Mouse (Mus musculus) midbrain, embryonic 12.5 days (tissue): ENCODE data around the gene Podxl. TPM values are rescaled to one million over a fixed set of nuclear protein-coding genes. Genes with fewer than 3 reads are reported as not detected.

Source experiments
- ATAC-seq: fragments of 200-750 bp; cut with Nextera tagmentation; 2 replicates; pipeline ENCODE4 v1.8.0; 2017; ENCODE audit warnings: low read depth, moderate TSS enrichment, moderate library complexity; ENCODE audit not compliant: low FRiP score
- H3K27ac ChIP-seq: fragments of 300-500 bp; sonication (generic); replicated peaks from 2 replicates; pipeline ENCODE4 v1.5.1; 2016; ENCODE audit warnings: mild to moderate bottlenecking
- H3K27me3 ChIP-seq: fragments of 300-500 bp; sonication (generic); 2 replicates; pipeline ENCODE4 v1.6.1; 2016; ENCODE audit warnings: mild to moderate bottlenecking
- H3K36me3 ChIP-seq: fragments of 300-500 bp; sonication (generic); 2 replicates; pipeline ENCODE4 v1.6.1; 2016
- H3K4me1 ChIP-seq: fragments of 300-500 bp; sonication (generic); 2 replicates; pipeline ENCODE4 v1.6.1; 2016
- H3K4me2 ChIP-seq: fragments of 300-500 bp; sonication (generic); replicated peaks from 2 replicates; pipeline ENCODE4 v1.6.1; 2016; ENCODE audit warnings: mild to moderate bottlenecking, moderate library complexity
- H3K4me3 ChIP-seq: fragments of 300-500 bp; sonication (generic); 2 replicates; pipeline ENCODE4 v1.5.1; 2016; ENCODE audit warnings: mild to moderate bottlenecking
- H3K9ac ChIP-seq: fragments of 300-500 bp; sonication (generic); replicated peaks from 2 replicates; pipeline ENCODE4 v1.6.1; 2016; ENCODE audit warnings: mild to moderate bottlenecking, moderate library complexity
- H3K9me3 ChIP-seq: fragments of 300-500 bp; sonication (generic); 2 replicates; pipeline ENCODE4 v1.6.1; 2016; ENCODE audit warnings: mild to moderate bottlenecking
- WGBS: fragments of 180-500 bp; shearing (Covaris S2); methylation state at CpG from one replicate; pipeline ENCODE4 v1.1.7; 2016; 5-methylcytosine and 5-hydroxymethylcytosine counted together
- polyA plus RNA-seq: library from polyadenylated mRNA; unstranded; fragments of >200 nt; fragmentation: Nextera tagmentation; extraction: Ambion mirVana; gene quantifications from 2 replicates; pipeline ENCODE4 v1.2.1, GENCODE M21; 2016

The Podxl gene
- polyA plus RNA-seq, 1 experiment from 2014 or later, result 14.4 TPM

DNA sequence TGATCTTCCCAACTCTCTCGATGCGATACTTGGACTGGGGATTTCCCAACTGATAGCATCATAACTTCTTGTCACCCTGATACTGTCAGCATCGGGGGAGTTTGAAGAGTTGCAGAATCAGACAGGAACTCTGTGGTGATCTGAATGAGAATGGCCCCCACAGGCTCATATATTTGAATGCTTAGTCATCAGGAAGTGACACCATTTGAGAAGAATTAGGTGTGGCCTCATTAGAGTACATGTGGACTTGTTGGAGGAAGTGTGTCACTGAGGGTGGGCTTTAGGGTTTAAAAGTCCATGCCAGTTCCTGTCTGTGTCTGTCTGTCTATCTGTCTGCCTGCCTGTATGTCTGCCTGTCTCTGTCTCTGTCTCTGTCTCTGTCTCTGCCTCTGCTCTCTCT is 31.9 kb downstream of the Podxl start:
- WGBS, result 93% methylated on average over 3 of the region's 3 CpGs

DNA sequence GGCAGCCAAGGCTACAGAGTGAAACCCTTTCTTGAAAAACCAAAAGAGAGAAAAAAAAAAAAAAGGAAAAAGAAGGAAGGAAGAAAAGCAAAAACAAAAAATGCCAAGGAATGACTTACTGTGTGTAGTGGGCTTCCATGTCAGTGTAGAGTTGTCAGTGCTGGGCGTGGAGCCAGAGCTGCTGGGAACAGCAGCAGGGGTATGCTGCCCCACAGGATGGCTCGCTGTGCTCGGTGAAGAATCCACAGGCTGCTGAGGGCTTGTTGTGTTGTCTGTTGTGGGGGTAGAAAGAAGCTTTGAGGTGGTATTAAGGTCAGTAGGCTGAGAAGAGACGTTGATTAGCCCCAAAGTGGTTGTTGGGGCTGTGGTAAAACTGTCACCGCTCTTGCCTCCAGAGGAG is 35.4 kb downstream of the Podxl start:
- Histone ChIP-seq H3K27me3 (no peaks in the 10 kb centered on the region), H3K9me3 (no peaks in the 10 kb centered on the region), H3K4me2 (no peak overlapping the region), H3K9ac (no peak overlapping the region), H3K4me3 (no peak overlapping the region), H3K27ac (no peak overlapping the region), H3K36me3 (peaks cover 31% of the 10 kb centered on the region), H3K4me1 (0 out of 2 replicates have a peak, but pooled peaks cover 3% of the 10 kb centered on the region)
- ATAC-seq, result no peak
- 87% methylated on average over 5 of the region's 5 CpGs for WGBS

More for the DNA sequence above, 31.9 kb downstream of the Podxl start:
- Histone ChIP-seq H3K9ac (no peak overlapping the region), H3K4me2 (no peak overlapping the region), H3K9me3 (no peaks in the 10 kb centered on the region), H3K4me1 (0 out of 2 replicates have a peak, but pooled peaks cover 3% of the 10 kb centered on the region), H3K27ac (no peak overlapping the region), H3K36me3 (peaks cover 3% of the 10 kb centered on the region; the same call in 1 of the 2 replicates), H3K27me3 (no peaks in the 10 kb centered on the region), H3K4me3 (no peak overlapping the region)
- ATAC-seq, result no peak

DNA sequence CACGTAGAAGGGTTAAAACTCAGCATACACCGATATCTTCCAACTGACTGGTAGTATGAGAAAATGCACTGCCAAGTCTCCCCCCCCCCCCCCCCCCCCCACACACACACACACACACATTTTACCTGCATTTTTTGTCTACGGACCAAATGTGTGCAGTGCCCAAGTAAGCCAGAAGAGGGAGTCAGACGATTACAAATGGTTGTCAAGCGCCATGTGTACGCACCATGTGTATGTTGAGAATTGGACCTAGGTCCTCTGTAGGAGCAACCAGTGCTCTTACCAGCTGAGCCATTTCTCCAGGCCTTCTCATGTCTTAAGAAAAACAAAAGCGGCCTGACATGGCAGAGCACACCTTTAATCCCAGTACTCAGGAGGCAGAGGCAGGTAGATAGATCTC is 35.9 kb downstream of the Podxl start:
- 73% methylated on average over 7 of the region's 7 CpGs for WGBS

GRCm38 (mm10) chr6:31526929-31527328 is 36.9 kb downstream of the Podxl start:
- H3K9ac ChIP-seq, result no peak overlapping the region
- no peak for ATAC-seq
- H3K9me3 ChIP-seq, result no peaks in the 10 kb centered on the region
- no peaks in the 10 kb centered on the region for H3K4me1 ChIP-seq
- 90% methylated on average over 5 of the region's 5 CpGs for WGBS
- H3K27me3 ChIP-seq, result no peaks in the 10 kb centered on the region
- H3K4me2 ChIP-seq, result no peak overlapping the region
- H3K27ac ChIP-seq, result no peak overlapping the region
- H3K36me3 ChIP-seq, result peaks cover 46% of the 10 kb centered on the region
- H3K4me3 ChIP-seq, result no peak overlapping the region

More for the DNA sequence above, 35.9 kb downstream of the Podxl start:
- Histone ChIP-seq H3K4me2 (no peak overlapping the region), H3K27me3 (no peaks in the 10 kb centered on the region), H3K36me3 (peaks cover 36% of the 10 kb centered on the region), H3K9me3 (no peaks in the 10 kb centered on the region), H3K9ac (no peak overlapping the region), H3K4me3 (no peak overlapping the region), H3K4me1 (0 out of 2 replicates have a peak, but pooled peaks cover 3% of the 10 kb centered on the region), H3K27ac (no peak overlapping the region)
- ATAC-seq, result no peak

DNA sequence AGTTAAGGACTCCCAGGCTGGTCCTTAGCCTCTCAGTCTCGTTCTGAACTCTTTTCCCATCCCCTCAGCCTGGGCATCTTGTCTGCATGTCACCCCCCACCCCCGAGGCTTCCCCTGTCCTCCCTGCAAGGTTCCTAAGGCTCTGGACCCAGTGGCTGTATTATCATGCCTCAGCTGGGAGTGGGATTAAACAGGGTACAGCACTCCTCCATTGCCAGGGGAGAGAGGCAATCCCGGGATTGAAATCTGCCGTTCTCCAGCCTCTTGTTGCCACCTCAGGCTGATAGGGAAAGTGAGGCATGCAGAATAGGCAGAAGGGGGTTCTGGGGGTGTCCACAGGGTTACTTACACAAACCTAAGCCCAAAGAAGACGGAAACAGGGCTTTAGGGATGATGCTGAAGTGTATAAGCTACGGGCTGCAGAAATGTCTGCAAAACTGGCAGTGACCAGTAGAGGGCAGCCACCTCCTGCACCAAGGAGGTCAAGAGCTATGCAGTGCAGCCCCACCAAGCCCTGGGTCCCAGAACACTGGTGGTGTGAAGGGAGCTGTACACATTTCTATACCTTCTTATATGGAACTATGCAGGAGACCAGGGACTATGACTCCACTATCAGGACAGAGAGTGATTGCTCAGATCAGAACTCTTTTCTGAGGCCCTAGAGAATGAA is 38.4 kb downstream of the Podxl start:
- Histone ChIP-seq H3K27me3 (no peaks in the 10 kb centered on the region), H3K36me3 (peaks cover 52% of the 10 kb centered on the region), H3K4me3 (no peak overlapping the region), H3K4me1 (0 out of 2 replicates have a peak, but pooled peaks cover 5% of the 10 kb centered on the region), H3K27ac (no peak overlapping the region), H3K9ac (no peak overlapping the region), H3K9me3 (no peaks in the 10 kb centered on the region), H3K4me2 (no peak overlapping the region)
- WGBS, result 67% methylated on average over 6 of the region's 6 CpGs
- 0 out of 2 replicates have a peak, but pooled peaks have one; percentile 47 for ATAC-seq

DNA sequence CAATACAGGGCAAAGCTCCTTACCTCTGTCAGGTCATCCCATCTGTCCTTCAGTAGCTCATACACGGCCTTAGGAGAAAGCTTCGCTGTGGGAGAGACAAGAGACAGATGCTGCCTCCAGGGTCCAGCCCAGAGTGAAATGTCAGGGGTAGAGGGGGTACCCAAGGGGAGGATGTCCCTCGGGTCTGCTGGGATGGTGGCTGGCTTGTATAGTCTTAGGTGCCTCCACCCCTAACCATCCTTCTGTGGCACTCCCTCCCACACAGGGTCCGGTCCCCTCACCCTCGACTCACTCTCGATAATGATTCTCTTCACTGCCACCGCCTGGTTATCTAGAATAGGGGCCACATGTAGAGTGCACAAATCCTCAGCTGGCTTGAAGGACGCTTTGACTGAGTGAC is 39.1 kb downstream of the Podxl start:
- Histone ChIP-seq H3K4me2 (no peak overlapping the region), H3K4me3 (no peak overlapping the region), H3K9me3 (no peaks in the 10 kb centered on the region), H3K27ac (no peak overlapping the region), H3K27me3 (no peaks in the 10 kb centered on the region), H3K9ac (no peak overlapping the region), H3K36me3 (peaks cover 52% of the 10 kb centered on the region), H3K4me1 (0 out of 2 replicates have a peak, but pooled peaks cover 5% of the 10 kb centered on the region)
- WGBS, result 88% methylated on average over 8 of the region's 8 CpGs
- no peak for ATAC-seq

- peaks cover 52% of the 10 kb centered on the region for H3K36me3 ChIP-seq
- no peak overlapping the region for H3K4me3 ChIP-seq
- H3K27ac ChIP-seq, result no peak overlapping the region
- H3K9ac ChIP-seq, result no peak overlapping the region
- H3K4me2 ChIP-seq, result no peak overlapping the region
- H3K4me1 ChIP-seq, result 0 out of 2 replicates have a peak, but pooled peaks cover 5% of the 10 kb centered on the region
- 93% methylated on average over 13 of the region's 13 CpGs for WGBS
- no peaks in the 10 kb centered on the region for H3K27me3 ChIP-seq
- no peak for ATAC-seq
- no peaks in the 10 kb centered on the region for H3K9me3 ChIP-seq
Measured at GRCm38 (mm10) chr6:31524121-31524520, 39.7 kb downstream of the Podxl start.

GRCm38 (mm10) chr6:31523657-31524056 is 40.1 kb downstream of the Podxl start:
- WGBS, result 91% methylated on average over 4 of the region's 4 CpGs
- no peak overlapping the region for H3K9ac ChIP-seq
- no peaks in the 10 kb centered on the region for H3K9me3 ChIP-seq
- H3K27ac ChIP-seq, result no peak overlapping the region
- ATAC-seq, result no peak
- H3K27me3 ChIP-seq, result no peaks in the 10 kb centered on the region
- peaks cover 52% of the 10 kb centered on the region for H3K36me3 ChIP-seq
- H3K4me3 ChIP-seq, result no peak overlapping the region
- H3K4me1 ChIP-seq, result 0 out of 2 replicates have a peak, but pooled peaks cover 5% of the 10 kb centered on the region
- H3K4me2 ChIP-seq, result no peak overlapping the region

DNA sequence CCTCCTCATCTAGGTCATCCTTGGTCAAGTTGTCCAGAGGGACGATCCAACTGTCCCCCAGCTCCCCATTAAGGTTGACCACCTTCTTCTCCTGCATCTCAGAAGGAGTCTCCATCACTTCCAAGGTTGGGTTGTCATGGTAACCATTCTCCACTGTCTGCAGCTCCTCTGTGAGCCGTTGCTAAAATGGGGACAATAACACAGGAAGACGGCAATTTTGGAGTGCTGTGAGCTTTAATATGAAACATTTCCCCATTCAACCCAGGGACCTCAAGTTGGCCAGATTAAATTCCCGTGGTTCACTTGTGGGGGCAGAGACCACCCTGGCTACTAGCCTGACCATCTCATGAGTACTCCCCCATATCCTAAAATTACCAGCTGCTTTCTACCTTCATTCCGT is 40.7 kb downstream of the Podxl start:
- Histone ChIP-seq H3K9ac (no peak overlapping the region), H3K4me1 (0 out of 2 replicates have a peak, but pooled peaks cover 5% of the 10 kb centered on the region), H3K4me3 (no peak overlapping the region), H3K36me3 (peaks cover 49% of the 10 kb centered on the region), H3K27me3 (no peaks in the 10 kb centered on the region), H3K9me3 (no peaks in the 10 kb centered on the region), H3K4me2 (no peak overlapping the region), H3K27ac (no peak overlapping the region)
- no peak for ATAC-seq
- WGBS, result 65% methylated on average over 5 of the region's 5 CpGs

- ATAC-seq, result no peak
- Histone ChIP-seq H3K27ac (no peak overlapping the region), H3K36me3 (peaks cover 49% of the 10 kb centered on the region), H3K4me1 (0 out of 2 replicates have a peak, but pooled peaks cover 11% of the 10 kb centered on the region), H3K9me3 (no peaks in the 10 kb centered on the region), H3K9ac (no peak overlapping the region), H3K4me2 (no peak overlapping the region), H3K4me3 (no peak overlapping the region), H3K27me3 (no peaks in the 10 kb centered on the region)
- 83% methylated on average over 4 of the region's 4 CpGs for WGBS
Measured at GRCm38 (mm10) chr6:31522478-31522877, 41.3 kb downstream of the Podxl start.

- no peak overlapping the region for H3K4me3 ChIP-seq
- no peaks in the 10 kb centered on the region for H3K27me3 ChIP-seq
- H3K4me2 ChIP-seq, result no peak overlapping the region
- WGBS, result 88% methylated on average over 8 of the region's 8 CpGs
- no peaks in the 10 kb centered on the region for H3K9me3 ChIP-seq
- H3K9ac ChIP-seq, result no peak overlapping the region
- 0 out of 2 replicates have a peak, but pooled peaks cover 11% of the 10 kb centered on the region for H3K4me1 ChIP-seq
- peaks cover 47% of the 10 kb centered on the region for H3K36me3 ChIP-seq
- ATAC-seq, result no peak
- H3K27ac ChIP-seq, result peak overlapping the region; percentile 20; the same call in 1 of the 2 replicates
Measured at GRCm38 (mm10) chr6:31521491-31522355, 42.1 kb downstream of the Podxl start.
